Mouse (Mus musculus): ENCODE data around the gene Sugp2. TPM values are rescaled to one million over a fixed set of nuclear protein-coding genes. Genes with fewer than 3 reads are reported as not detected.

Sugp2 gene
- polyA plus RNA-seq, 1 experiment = 31.6 TPM

DNA sequence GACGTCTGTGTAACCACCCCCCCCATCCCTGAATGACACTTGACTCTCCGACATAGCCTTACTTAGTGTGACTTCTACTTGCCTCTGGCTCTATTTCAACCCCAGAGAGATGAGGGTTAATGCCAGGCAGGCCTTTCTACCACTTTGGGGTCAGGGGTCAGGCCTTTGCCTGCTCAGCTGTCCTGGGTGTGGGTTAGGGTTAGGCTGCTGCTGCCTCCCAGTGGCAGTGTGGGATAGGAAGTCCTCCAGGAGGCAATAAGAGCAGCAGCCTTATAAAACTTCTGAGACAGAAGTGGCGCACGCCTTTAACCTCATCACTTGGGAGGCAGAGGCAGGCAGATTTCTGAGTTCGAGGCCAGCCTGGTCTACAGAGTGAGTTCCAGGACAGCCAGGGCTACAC is 6.6 kb downstream of the Sugp2 start:
- Histone ChIP-seq H3K4me1 (peaks cover 92% of the 10 kb centered on the region), H3K4me3 (replicated peaks) (no peak overlapping the region), H3K36me3 (replicated peaks; ENCODE audit: low read length) (peaks cover 91% of the 10 kb centered on the region), H3K9me3 (no peaks in the 10 kb centered on the region), H3K27me3 (replicated peaks) (no peaks in the 10 kb centered on the region)
- TF ChIP-seq GATA1 (IDR thresholded peaks at IDR 0.05; ENCODE audit: borderline replicate concordance, low read length) (no peak), FLI1 (IDR thresholded peaks at IDR 0.05; ENCODE audit: low read length) (no peak)

DNA sequence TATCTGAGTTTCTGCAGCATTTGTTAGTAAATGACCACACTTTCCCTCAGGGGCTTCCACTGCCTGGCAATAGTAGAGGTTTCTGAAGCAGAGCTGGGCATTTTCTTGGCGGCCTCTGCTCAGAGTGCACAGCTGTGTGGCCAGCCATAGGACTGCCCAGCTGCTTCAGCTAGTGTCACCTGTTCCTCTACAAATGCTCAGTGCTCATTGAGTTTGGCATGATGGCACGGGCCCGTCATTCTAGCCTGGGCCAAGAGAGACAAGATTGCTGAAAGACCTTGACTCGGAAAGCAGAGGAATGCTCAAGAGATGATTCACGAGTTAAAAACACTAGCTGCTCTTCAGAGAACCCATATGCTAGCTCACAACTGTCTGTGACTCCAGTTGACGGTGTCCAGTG is 12.6 kb downstream of the Sugp2 start:
- H3K9me3 ChIP-seq = no peaks in the 10 kb centered on the region
- no peak overlapping the region for H3K4me3 ChIP-seq (replicated peaks)
- H3K27me3 ChIP-seq (replicated peaks) = no peaks in the 10 kb centered on the region
- H3K36me3 ChIP-seq (replicated peaks; ENCODE audit: low read length) = peaks cover 93% of the 10 kb centered on the region
- TF ChIP-seq FLI1 (IDR thresholded peaks at IDR 0.05; ENCODE audit: low read length) = no peak
- no peak for TF ChIP-seq GATA1 (IDR thresholded peaks at IDR 0.05; ENCODE audit: borderline replicate concordance, low read length)
- peaks cover 90% of the 10 kb centered on the region for H3K4me1 ChIP-seq

DNA sequence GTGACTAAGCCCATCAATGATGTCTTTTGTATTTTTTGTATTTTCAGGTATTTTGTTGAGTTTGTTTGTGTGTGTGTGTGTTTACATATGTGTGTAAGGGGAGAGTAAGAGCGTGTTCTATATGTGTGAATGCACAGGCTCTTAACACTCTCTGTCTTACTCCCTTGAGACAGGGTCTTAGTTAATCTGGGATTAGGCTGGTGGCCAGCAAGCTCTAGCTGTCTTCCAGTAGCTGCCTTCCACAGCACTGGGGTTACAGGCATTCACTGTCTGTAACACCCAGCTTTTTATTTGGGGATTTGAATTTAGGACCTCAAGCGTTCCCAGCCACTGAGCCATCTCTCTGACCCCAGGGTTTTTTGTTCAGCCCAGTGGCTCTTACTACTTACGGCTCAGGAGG is 13.8 kb downstream of the Sugp2 start:
- Histone ChIP-seq H3K36me3 (replicated peaks; ENCODE audit: low read length) (peaks cover 93% of the 10 kb centered on the region), H3K9me3 (no peaks in the 10 kb centered on the region), H3K27me3 (replicated peaks) (no peaks in the 10 kb centered on the region), H3K4me1 (peaks cover 87% of the 10 kb centered on the region), H3K4me3 (replicated peaks) (no peak overlapping the region)
- TF ChIP-seq FLI1 (IDR thresholded peaks at IDR 0.05; ENCODE audit: low read length) (no peak), GATA1 (IDR thresholded peaks at IDR 0.05; ENCODE audit: borderline replicate concordance, low read length) (no peak)

DNA sequence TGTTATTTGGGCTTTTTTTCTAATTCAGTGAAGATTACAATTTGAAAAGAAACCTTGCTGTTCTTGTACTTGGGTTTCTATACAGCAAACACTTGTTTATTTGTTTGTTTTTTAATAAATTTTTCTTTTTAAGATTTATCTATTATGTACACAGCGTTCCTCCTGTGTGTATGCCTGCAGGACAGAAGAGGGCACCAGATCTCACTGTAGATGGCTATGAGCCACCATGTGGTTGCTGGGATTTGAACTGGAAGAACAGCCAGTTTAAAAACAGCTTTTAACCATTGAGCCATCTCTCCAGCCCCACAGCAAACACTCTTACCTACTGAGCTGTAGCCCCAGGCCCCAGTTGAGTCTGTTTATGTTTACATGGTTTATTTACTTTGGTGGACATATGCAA is 20.6 kb downstream of the Sugp2 start:
- TF ChIP-seq GATA1 (IDR thresholded peaks at IDR 0.05; ENCODE audit: borderline replicate concordance, low read length) (no peak), FLI1 (IDR thresholded peaks at IDR 0.05; ENCODE audit: low read length) (no peak)
- Histone ChIP-seq H3K9me3 (no peaks in the 10 kb centered on the region), H3K4me3 (replicated peaks) (no peak overlapping the region), H3K27me3 (replicated peaks) (no peaks in the 10 kb centered on the region), H3K4me1 (peaks cover 62% of the 10 kb centered on the region), H3K36me3 (replicated peaks; ENCODE audit: low read length) (peaks cover 100% of the 10 kb centered on the region)

DNA sequence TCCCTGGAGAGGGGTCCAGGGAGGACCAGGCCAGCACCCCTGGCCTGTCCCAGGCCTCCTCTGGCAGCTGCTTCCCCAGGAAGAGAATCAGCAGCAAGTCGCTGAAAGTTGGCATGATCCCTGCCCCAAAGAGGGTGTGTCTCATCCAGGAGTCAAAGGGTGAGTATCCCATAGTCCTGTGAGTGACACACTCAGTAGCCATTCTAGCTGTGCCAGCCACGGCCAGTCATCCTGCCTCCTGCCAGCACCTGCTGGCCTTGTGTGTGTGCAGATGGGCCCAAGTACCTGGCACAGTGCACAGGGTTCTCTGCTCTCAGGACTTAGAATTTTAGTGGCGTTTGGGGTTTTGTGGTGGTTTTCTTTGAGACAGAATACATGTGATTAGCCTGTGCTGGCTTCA is 23.4 kb downstream of the Sugp2 start:
- Histone ChIP-seq H3K4me3 (replicated peaks) (no peak overlapping the region), H3K4me1 (peaks cover 42% of the 10 kb centered on the region), H3K36me3 (replicated peaks; ENCODE audit: low read length) (peaks cover 100% of the 10 kb centered on the region), H3K9me3 (no peaks in the 10 kb centered on the region), H3K27me3 (replicated peaks) (no peaks in the 10 kb centered on the region)
- TF ChIP-seq FLI1 (IDR thresholded peaks at IDR 0.05; ENCODE audit: low read length) (no peak), GATA1 (IDR thresholded peaks at IDR 0.05; ENCODE audit: borderline replicate concordance, low read length) (no peak)

DNA sequence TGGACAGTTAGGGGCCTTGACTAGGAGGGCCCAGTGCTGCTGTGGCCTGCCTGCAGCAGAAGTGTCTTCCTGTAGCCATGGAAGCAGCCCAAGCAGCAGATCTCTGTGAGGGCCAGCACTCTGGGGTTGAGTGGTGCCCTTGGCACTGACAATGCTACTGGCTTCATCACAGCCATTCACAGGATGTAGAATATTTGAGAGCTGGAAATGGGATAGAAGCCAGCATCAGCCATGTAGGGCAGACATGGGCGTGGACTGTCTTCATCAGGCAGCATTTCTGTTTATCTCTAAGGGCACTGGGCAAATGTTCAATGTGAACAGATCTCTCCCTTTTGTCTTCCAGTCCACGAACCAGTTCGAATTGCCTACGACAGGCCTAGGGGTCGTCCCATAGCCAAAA is 24.6 kb downstream of the Sugp2 start:
- H3K9me3 ChIP-seq = no peaks in the 10 kb centered on the region
- no peak for TF ChIP-seq GATA1 (IDR thresholded peaks at IDR 0.05; ENCODE audit: borderline replicate concordance, low read length)
- no peak for TF ChIP-seq FLI1 (IDR thresholded peaks at IDR 0.05; ENCODE audit: low read length)
- peaks cover 31% of the 10 kb centered on the region for H3K4me1 ChIP-seq
- no peaks in the 10 kb centered on the region for H3K27me3 ChIP-seq (replicated peaks)
- no peak overlapping the region for H3K4me3 ChIP-seq (replicated peaks)
- peaks cover 100% of the 10 kb centered on the region for H3K36me3 ChIP-seq (replicated peaks; ENCODE audit: low read length)

DNA sequence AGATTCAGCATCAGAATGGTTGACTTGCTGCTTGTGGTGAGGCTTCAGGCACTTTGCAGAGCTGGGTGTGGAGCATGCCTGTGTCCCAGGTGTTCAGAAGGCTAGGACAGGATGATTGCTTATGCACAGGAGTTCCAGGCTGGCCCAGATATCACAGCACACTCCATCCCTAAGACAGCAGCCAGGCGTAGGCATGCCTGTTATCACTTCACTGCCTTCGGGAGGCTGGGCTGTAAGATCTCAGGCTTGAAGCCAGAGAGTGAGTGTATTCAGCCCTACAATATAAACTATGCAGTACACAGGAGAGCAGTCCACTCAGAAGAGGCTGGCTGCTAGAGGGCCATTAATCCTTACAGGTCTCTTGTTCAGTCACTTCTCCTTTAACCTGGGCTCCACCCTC is 25.0 kb downstream of the Sugp2 start:
- TF ChIP-seq GATA1 (IDR thresholded peaks at IDR 0.05; ENCODE audit: borderline replicate concordance, low read length) (no peak), FLI1 (IDR thresholded peaks at IDR 0.05; ENCODE audit: low read length) (no peak)
- no peaks in the 10 kb centered on the region for H3K27me3 ChIP-seq (replicated peaks)
- peaks cover 100% of the 10 kb centered on the region for H3K36me3 ChIP-seq (replicated peaks; ENCODE audit: low read length)
- peaks cover 28% of the 10 kb centered on the region for H3K4me1 ChIP-seq
- H3K4me3 ChIP-seq (replicated peaks) = no peak overlapping the region
- H3K9me3 ChIP-seq = no peaks in the 10 kb centered on the region

DNA sequence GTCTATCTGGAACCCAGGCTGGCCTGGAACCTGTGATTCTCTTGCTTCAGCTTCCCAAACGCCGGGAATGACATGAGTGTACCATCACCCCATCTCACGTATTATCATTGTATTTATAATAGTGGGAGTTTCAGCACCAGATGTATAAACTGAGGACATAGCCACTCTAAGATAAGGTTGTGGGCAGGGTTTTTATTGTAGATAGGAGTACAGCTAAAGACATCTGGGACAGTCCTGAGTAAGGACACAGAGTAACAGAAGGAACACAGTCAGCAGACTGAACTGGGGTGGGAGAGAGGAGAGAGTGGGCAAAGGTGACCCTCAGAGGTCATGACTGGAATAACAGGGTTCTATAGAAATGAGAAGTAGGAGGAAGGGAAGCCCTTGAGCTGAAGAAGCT is 33.6 kb downstream of the Sugp2 start:
- TF ChIP-seq GATA1 (IDR thresholded peaks at IDR 0.05; ENCODE audit: borderline replicate concordance, low read length) (no peak), FLI1 (IDR thresholded peaks at IDR 0.05; ENCODE audit: low read length) (no peak)
- Histone ChIP-seq H3K9me3 (no peaks in the 10 kb centered on the region), H3K4me1 (peaks cover 60% of the 10 kb centered on the region), H3K36me3 (replicated peaks; ENCODE audit: low read length) (peaks cover 50% of the 10 kb centered on the region), H3K27me3 (replicated peaks) (no peaks in the 10 kb centered on the region), H3K4me3 (replicated peaks) (no peak overlapping the region)

DNA sequence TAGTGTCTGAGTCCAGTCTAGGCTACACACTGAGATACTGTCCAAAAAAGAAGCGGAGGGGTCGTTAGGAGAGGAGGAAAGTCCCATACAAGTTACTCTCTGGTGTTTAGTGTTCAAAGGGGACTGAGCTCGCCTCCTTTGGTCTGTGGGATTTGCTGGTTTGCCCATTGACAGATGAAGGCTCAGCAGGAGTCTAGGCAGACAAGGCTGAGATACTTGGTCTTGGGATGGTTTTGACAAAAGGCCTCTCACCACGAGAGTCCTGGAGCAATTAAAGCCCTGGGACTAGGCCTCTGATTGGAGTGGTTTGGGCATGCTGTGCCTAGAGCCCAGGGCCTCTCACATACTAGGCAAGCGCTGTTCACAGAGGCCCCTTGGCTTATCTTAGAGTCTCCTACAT is 34.3 kb downstream of the Sugp2 start:
- Histone ChIP-seq H3K27me3 (replicated peaks) (no peaks in the 10 kb centered on the region), H3K9me3 (no peaks in the 10 kb centered on the region), H3K36me3 (replicated peaks; ENCODE audit: low read length) (peaks cover 43% of the 10 kb centered on the region), H3K4me3 (replicated peaks) (no peak overlapping the region), H3K4me1 (peaks cover 66% of the 10 kb centered on the region)
- TF ChIP-seq FLI1 (IDR thresholded peaks at IDR 0.05; ENCODE audit: low read length) = no peak
- TF ChIP-seq GATA1 (IDR thresholded peaks at IDR 0.05; ENCODE audit: borderline replicate concordance, low read length) = no peak

DNA sequence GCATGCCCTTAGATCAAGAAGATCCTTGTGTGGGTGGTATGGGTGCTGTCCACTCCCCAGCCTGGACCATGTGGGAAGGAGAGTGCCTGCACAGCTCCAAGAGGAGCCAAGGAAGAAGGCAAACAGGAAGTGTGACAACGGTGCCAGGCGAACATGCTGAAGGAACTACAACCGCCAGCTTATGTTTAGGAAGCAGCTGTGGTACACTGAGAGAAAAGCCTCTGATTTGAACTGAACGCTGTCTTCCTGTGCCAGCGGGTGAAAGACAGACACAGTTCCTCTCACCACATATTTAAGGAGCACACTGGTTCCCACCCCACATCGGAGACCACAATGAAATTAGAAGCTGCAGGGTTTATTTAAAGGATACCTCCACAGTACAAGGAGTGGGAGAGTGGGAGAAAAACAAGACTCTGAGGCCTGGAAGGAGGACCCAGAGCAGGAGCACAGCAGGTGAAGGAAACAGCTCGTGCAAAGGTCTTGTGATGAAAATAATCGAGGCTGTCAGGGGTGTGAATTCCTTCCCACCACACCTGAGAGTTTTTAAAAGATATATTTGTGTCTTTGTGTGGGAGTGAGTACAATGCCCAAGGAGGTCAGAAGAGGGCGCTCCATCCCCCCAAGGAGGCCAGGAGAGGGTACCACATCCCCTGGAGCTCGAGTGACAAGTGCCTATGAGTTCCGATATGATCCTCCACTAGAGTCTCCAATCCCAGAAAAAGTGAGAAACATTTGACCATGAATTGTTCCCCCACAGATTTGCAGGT is 35.0 kb downstream of the Sugp2 start:
- no peaks in the 10 kb centered on the region for H3K27me3 ChIP-seq (replicated peaks)
- peak overlapping the region; percentile 59 for H3K4me3 ChIP-seq (replicated peaks)
- peaks cover 73% of the 10 kb centered on the region for H3K4me1 ChIP-seq
- peaks cover 37% of the 10 kb centered on the region for H3K36me3 ChIP-seq (replicated peaks; ENCODE audit: low read length)
- H3K9me3 ChIP-seq = no peaks in the 10 kb centered on the region
- TF ChIP-seq GATA1 (IDR thresholded peaks at IDR 0.05; ENCODE audit: borderline replicate concordance, low read length) = no peak
- no peak for TF ChIP-seq FLI1 (IDR thresholded peaks at IDR 0.05; ENCODE audit: low read length)
